Mouse (Mus musculus): ENCODE measurements around the gene Ccn5.

The Ccn5 gene

DNA sequence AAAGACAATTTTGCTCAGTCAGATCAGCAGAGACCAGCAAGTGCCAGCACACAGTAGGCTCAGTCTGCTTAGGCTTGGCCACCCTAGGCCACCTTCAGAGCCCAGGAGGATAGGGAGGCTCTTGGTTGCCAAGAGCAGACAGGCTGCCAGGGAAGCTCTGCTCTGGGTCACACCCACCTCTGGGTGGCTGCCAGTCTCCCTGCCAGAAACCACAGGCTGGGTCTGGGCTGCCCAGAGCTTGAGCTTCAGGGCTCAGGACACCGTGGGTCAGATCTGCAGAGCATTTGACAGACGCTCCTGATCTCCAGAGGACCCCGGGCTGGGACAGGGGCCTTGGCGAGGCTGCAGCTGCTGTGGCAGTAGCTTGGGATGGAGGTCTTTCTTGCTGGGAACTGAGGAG lies at the start of gene Ccn5:
TSS of gene Ccn5 (plus strand) at position 255 of the 400 bp plus-strand sequence.
- in situ Hi-C loops (cut with MboI, MseI), result no loop called here

DNA sequence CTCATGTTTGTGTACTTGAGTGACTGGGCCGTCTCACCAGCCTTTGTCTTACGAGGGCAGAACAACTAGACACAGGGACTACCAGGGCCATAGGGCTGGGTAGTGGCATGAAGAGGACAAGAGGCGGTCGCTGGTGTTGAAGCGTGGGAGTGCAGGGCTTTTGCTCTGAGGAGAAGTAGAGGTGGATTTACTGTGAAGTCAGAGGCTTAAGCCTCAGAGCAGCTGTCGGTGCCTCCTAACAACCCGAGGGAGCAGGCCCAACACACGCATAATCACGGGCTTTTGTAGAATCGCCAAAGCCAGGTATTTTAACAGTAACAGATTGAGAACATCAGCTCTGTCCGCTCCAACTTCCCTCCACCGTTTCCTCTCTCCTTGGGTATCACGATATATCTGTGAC lies 44.0 kb upstream of the Ccn5 start:
- in situ Hi-C loops (cut with MboI, MseI), result no loop called here

DNA sequence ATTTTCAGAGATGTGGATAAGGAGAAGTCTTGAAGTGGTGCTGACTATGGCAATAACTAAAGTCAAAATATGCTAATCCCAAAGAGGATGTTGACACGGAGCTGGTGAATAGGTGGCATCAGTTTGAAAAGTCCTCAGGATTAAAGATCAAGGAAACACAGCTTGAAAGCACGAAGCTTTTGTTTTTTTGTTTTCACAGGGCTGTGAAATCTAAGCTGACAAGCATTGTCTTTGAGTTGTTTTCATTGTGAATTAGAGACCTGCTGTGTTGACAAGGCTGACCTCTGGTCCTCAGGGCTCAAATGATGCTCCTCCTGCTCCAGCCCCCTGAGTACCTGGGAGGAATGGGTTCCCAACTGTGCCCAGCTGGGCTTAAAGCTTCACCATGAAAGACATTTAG lies 43.6 kb upstream of the Ccn5 start:
- in situ Hi-C loops (cut with MboI, MseI), result no loop called here

DNA sequence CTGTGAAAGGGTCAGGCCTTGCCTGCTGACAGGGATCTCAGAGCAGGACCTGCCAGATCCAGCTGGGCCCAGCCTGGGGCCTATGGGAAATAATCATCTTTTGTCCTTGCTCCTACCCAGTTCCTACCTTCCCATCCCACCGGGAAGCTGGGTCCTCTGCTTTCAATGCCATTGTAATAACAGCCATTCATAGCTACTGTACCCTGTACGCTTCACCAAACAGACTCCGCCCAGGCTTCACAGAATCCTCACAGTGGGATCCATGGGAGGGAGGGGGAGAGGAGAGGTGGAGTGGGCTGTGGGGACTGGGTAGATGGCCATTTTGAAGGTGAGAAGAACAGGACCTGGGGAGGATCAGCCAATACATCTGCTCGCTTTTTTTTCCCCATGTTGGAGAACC lies 41.8 kb upstream of the Ccn5 start:
- in situ Hi-C loops (cut with MboI, MseI), result no loop called here

DNA sequence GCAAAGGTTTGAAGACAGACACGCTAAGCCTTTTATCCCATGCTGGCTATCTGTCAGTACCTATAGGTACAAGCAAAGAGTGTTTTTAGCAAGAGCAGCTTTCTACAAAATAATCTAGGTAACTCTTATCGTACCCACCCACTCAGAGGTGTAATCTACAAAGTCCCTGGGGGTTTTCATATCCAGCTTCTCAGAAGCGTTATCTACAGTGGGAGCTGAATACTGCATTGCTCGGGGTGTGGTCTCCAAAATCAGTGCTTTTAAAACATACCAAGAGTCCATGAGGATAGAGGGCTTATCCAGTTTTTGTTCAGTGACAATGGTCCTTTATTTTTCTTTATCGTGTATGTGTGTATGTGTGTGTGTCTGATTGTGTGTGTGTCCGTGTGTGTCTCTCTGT lies 37.3 kb upstream of the Ccn5 start:
- in situ Hi-C loops (cut with MboI, MseI), result no loop called here

DNA sequence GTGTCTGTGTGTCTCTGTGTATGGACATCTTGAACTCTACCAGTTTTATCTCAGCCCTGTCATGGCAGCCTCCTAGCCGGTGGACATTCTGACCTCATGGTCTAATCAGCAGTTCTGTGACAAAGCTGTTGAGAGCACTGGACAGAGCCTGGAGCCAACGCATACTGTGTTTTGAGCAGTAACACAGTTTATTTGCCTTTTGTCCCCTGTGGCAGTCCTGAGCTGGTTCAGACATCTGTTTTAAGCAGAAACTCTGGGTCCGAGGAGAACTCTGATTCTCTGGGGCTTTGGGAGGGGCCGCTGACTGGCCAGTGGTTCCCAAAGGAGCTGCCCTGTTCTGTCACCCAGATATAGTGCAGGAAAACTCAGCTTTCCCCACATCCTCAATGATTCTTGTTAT lies 36.8 kb upstream of the Ccn5 start:
- in situ Hi-C loops (cut with MboI, MseI), result no loop called here

DNA sequence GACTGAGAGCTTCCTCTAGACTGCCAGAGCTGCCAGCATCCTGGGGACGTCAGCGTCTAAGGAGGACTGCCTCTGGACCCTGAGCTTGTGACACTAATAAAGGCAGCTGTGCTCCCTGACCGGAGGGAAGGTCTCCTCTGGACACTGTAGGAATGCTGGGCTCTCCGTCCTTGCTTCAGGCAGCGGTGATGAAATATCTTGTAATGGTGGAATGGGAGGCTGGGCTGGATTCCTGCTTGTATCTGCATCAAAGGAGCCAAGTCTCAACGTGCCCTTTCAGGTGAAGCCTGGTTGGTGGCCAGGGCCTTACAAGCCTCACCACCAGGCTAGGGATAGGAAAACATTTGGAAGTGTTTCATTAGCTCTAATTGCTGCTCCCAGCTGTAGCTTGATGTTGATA lies 33.6 kb upstream of the Ccn5 start:
- in situ Hi-C loops (cut with MboI, MseI), result no loop called here

DNA sequence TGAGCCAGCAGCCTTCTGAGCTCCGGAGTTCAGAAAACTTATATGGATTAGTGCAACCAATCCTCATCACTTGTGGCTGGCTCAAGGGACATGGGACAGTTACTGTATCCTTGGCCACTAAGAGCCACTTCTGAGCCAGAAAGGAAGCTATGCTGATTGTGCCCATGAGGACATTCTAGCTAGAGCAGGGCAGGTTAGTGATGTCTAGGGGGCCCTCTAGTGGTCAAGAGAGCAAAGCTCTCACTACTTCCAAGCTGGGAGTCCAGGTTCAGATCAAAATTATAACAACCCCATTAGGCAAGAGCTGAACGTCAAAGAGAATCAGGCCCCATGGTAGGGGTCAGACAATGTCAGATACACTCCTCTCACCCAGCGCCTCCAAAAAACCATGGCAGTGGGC lies 33.0 kb upstream of the Ccn5 start:
- in situ Hi-C loops (cut with MboI, MseI), result no loop called here

DNA sequence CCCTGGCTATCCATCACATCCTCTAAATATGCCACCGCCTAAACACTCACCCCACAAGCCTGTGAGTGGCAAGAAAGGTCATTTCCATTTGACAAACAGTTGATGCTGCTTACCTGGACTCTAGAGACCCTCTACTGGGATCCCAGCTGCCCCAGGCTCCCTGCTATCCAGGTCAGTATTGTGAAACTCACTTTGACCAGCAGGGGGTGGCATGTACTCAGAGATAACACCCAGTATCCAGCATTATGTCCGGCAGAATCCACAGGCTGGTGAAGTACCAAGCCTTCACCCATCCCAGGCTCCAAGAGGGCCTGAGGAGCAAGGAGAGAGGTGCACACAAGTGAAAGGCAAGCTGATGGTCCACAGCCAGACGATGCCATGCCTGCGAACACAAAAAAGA lies 32.2 kb upstream of the Ccn5 start:
- in situ Hi-C loops (cut with MboI, MseI), result no loop called here

DNA sequence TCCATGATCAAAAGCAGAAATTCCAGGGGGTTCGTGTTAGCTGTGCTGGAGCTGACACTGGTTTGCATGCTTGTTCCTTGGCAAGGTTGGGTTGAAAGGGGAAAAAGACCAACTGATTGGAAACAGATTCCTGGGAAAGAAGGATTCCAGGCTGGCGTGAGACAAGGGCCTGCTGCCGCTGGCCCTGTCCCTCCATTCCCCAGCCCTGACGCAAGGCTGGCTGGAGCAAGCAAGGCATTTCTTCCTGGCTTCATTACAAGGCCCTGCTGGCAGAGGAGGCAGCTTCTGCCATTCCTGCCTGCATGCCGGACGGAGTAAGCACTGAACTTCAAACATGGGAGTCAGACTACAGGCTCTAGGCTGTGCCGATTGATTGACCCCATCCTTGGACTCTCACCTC lies 22.2 kb upstream of the Ccn5 start:
- in situ Hi-C loops (cut with MboI, MseI), result no loop called here

DNA sequence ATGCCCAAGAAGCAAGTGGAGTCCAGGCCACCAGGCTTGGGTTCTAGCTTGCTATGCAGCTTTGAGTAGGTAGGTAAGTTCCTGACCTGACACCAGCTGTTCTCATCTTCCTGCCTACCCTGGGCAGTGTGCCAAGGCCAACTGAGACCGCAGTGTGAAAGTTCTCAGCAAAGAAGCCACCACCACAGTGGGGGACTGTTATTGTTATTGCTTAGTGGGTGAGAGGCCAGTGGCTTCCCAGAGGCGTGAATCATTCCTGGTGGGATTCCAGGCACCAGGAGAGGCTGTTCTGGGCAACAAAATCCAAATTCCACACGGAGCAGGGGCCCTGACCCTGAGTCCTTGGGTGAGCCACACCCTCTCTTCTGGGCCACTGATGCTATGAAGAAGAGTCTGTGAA lies 19.8 kb upstream of the Ccn5 start:
- in situ Hi-C loops (cut with MboI, MseI), result no loop called here

DNA sequence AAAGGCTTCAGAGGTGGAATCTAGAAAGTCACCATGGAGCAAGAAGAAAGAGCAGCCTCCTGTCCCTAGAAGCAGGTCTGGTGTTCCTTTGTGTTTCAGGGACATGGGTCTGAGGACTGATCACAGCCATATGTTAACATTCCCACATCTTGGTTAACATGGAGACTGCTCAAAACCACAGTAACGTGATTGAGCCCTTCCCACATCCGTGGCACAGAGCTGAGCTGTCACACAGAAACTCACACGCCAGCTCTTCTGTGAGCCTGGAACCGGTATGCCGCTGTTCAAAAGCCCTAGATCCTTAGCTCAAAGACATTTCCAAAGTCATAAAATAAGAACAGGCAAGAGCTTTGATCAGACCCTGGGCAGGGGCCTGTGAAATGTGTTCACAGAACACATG lies 19.3 kb upstream of the Ccn5 start:
- in situ Hi-C loops (cut with MboI, MseI), result no loop called here

DNA sequence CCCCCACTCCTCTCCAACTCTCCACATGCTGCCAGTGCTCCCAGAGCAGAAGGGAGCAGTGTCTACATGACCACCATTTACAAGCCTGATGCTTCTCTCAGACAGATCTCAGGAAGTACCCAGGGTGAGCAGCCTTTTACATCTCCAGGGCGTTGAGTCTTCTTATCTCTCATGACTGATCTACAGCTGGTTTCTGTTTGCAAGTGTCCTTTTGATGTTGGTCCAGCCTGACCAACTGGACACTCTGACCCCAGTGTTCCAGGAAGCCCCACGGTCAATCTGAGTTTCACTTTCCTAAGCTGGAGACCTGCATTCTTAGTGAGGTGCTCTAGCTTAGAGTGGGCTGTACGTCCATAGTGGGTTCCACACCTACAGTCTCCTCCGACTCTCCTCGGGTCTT lies 16.8 kb upstream of the Ccn5 start:
- in situ Hi-C loops (cut with MboI, MseI), result no loop called here

DNA sequence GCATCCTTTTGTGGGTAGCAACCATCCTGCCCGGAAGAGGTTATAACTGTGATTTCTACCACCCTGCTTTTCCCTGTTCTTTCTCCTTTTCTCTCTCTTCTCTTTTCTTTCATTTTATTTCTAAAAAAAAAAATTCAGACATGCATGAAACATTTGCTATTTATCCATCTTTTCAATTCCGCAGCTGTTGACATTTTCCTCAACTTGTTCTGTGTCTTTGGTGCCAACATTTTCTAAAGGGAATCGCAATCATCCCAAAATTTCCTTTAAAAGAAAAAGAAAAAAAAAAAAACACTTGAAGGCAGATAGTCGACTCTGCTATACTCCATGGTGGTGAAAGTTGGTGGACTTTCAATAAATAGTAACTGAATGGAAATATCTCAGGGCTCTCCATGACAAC lies 11.5 kb upstream of the Ccn5 start:
- in situ Hi-C loops (cut with MboI, MseI), result no loop called here

DNA sequence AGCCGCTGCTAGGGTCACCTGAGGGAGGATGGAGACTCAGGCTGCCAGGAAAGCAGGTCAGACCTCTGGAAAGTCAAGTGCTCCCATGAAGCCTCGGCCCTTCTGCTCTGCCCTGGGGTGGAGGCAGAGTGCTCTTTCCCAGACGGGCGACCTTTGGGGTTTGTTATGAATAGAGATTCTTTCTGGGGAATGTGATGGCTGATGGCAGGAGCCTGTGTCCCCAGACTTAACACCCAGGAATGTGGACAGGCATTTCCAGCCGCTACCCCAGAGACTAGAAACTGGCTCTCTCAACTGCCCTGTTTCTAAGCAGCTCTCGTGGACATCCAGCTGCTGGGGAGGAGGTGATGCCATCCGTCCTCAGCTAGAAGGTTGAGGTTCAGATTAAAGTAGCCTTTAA lies 11.0 kb upstream of the Ccn5 start:
- in situ Hi-C loops (cut with MboI, MseI), result no loop called here

DNA sequence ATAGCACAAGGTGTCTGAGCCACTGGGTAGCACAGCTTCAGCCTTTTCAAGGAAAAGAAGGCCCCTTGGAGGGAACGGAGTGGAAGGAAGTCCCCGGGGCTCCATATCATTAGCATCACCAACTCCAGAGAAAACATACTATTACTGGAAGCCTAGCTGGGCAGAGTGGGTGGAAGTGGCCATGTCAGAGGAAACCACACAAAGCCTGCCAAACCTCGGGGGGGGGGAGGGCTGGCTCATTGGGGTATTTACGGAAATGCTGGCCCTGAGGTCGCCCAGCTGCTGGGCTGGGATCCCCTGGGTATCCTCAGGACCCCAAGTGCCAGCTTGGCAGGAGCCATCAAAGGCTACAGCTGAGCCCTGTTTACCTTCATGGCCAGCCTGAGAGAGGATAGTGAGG lies 7.6 kb upstream of the Ccn5 start:
- in situ Hi-C loops (cut with MboI, MseI), result no loop called here

DNA sequence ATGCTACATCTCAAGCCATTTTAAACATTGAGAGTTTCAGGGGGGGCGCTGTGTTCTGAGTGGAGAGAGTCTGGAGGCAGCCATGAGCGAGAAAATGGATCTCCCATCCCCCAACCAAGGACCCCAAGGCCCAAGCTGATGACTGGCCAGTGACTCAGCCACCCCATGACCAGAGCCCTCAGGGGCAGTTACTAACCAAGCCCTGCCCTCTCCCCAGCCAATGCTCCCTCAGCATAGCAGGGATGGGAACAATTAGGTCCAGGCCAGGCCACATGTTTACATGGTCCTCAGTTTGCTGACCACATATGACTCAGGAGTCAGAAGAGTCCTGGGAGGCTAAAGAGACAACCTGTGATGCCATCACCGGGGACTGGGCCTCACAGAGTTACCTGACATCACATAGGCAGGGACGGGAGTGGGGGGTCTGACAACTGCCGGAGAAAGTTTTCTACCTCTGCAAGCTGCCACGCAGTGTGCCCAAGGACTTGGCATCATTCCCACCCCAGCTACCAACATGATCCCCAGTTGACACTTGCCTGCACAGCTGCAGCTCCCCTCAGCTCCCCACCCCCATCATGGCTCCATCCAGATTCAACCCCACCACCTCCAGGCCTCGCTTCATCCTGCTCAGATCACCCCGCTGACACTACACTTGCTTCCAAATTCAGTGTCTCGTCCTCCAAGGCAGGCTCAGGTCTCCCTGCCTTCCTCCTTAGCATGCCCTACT lies 5.8 kb upstream of the Ccn5 start:
- in situ Hi-C loops (cut with MboI, MseI), result no loop called here

DNA sequence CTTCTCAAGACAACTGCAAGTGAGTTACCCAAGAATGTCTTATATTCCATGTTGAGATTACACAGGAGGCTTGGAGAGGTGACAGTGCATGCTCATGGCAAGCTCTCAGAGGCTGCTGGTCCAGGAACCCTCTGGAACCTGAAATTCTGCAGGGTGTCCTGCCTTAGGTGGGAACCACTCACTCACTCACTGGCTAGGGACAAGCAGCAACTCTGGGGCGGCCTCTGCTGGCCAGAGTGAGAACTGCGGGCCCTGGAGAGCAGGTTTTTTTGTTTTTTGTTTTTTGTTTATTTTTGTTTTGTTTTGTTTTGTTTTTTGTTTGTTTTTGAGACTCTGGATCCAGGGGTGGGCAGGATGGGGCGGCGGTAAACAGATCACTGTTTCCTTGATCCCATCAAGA lies 2.6 kb downstream of the Ccn5 start:
- in situ Hi-C loops (cut with MboI, MseI), result no loop called here

DNA sequence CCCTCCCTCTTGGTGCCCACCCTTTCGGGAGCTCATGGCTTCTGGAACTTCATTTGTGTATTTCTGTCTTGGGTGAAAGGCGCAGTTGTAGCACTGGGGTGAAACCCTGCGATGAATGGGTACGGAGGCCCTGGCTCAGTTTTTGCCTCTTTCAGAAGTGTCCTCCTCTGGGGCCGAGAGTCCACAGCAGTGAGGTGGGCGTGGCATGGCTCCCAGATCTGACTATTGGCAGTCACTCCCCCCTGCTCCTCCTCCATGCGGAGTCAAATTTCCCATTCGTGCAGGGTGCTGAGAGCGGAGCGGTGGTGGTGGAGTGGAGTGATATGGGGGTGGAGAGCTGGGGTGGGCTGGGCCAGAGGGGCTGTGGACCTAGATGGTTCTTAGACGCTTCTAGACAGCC lies 3.1 kb downstream of the Ccn5 start:
- in situ Hi-C loops (cut with MboI, MseI), result no loop called here

DNA sequence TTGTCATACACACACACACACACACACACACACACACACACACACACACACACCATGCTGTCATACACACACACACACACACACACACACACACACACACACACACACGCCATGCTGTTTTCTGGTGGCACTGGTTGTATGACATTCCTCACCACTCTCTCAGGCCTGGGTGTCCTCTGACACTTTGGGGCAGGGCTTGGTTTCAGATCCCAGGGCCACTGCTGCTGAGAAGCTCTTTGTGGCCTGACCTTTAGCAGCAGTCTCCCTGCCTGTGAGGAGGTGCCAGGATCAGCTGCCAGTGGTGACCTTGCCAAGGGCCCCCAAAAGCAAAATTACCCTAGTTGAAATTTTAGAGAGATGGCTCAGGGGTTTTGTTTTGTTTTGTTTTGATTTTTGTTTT lies 5.2 kb downstream of the Ccn5 start:
- in situ Hi-C loops (cut with MboI, MseI), result no loop called here

DNA sequence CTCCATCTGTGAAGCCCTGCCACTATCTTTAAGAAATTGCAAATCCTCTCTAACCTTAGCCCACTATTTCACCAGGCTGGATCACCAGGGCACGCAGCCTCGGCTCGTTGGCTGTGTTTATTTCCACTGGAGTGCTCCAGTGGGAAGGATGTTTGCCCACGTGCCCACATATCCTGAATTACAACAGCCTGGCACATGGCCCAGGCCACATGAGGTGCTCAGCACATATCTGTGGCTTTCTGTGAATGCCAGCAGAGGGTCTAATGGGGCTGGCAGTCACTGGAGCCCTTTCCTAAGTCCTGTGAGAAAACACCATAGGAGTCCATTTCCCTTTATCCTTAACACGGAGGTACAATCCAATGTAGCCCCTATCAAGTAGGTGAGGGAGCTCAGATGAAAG lies 5.8 kb downstream of the Ccn5 start:
- in situ Hi-C loops (cut with MboI, MseI), result no loop called here

DNA sequence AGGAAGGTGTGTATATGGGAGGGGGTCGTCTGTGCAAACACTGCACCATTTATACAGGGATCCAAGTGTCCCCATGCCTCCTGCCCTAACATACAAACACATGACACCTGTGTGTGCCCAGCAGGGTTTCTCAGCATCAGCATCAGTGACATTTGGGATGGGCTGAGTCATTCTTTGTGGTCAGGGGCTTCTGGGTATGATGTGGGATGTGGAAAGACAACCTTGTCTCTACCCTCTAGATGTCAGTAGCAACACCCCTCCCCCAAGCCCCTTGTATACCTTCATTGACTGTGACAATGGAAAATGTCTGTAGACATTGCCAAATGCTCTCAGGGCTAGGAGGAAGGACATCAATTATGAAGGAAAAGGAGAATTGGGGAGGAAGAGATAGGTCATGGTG lies 10.5 kb downstream of the Ccn5 start:
- in situ Hi-C loops (cut with MboI, MseI), result no loop called here

DNA sequence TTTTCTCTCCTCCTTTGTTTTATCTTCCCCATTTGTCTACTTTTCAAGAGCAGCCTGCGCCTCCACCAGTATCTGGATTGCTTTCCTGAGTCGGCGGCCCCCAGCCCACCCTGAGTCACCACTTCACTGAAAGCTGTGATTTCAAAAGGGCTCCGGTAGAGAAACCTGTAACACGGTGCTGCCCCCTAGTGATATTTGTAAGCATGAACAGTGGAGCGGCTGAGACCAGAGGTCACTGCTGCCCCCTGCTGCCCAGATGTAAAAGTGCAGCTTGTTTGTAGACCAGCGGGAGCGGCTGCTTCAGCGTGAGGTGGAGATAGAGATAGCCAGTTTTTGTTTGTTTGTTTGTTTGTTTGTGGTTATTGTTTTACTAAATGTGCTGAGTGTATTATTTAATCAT lies 17.4 kb downstream of the Ccn5 start:
- in situ Hi-C loops (cut with MboI, MseI), result no loop called here

DNA sequence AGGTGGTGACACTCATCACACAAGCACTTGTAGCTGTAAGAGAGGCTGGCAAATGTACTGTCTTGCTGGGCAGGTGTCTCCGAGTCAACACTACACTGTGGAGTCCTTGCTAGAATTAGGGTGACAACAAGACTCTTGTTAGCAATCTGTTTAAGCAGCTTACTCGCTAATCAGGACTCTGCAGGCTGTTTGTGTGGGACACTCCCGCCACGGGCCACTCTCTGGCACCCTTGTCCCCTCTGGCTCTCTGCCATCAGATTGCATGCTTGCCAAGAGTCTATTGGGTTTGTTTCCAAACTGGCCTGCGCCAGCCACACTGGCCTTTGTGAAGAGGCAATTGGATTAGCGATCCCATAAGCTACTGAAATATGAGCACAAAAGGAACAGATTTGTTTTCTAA lies 18.9 kb downstream of the Ccn5 start:
- in situ Hi-C loops (cut with MboI, MseI), result no loop called here

Data from T-helper 2 cell (primary cell).